Mouse (Mus musculus) intestine, postnatal 0 days (tissue): ENCODE measurements around the gene Stx8. TPM values are rescaled to one million over a fixed set of nuclear protein-coding genes. Genes with fewer than 3 reads are reported as not detected.

Source experiments
- ATAC-seq: fragments of 200-750 bp; cut with Nextera tagmentation; 2 replicates; pipeline ENCODE4 v1.8.0; 2017; ENCODE audit warnings: mild to moderate bottlenecking, moderate TSS enrichment, moderate library complexity
- H3K27ac ChIP-seq: fragments of 300-500 bp; sonication (generic); 2 replicates; pipeline ENCODE4 v1.5.1; 2014; ENCODE audit warnings: mild to moderate bottlenecking, low read depth, low read length, moderate library complexity
- H3K27me3 ChIP-seq: fragments of 300-500 bp; sonication (generic); replicated peaks from 2 replicates; pipeline ENCODE4 v1.6.1; 2014; ENCODE audit warnings: low read length, mixed read lengths; ENCODE audit not compliant: control insufficient read depth, insufficient read depth
- H3K36me3 ChIP-seq: fragments of 300-500 bp; sonication (generic); 2 replicates; pipeline ENCODE4 v1.6.1; 2014; ENCODE audit warnings: mild to moderate bottlenecking, moderate library complexity; ENCODE audit not compliant: control insufficient read depth, insufficient read depth
- H3K4me1 ChIP-seq: fragments of 300-500 bp; sonication (generic); replicated peaks from 2 replicates; pipeline ENCODE4 v1.6.1; 2014; ENCODE audit warnings: antibody characterized with exemption, low read length, mixed read lengths; ENCODE audit not compliant: control insufficient read depth, insufficient read depth
- H3K4me2 ChIP-seq: fragments of 300-500 bp; sonication (generic); replicated peaks from 2 replicates; pipeline ENCODE4 v1.6.1; 2014; ENCODE audit warnings: low read depth, mild to moderate bottlenecking, moderate library complexity
- H3K4me3 ChIP-seq: fragments of 300-500 bp; sonication (generic); 2 replicates; pipeline ENCODE4 v1.5.1; 2014; ENCODE audit warnings: low read depth, low read length
- H3K9ac ChIP-seq: fragments of 300-500 bp; sonication (generic); 2 replicates; pipeline ENCODE4 v1.6.1; 2014; ENCODE audit warnings: mild to moderate bottlenecking, low read depth, low read length
- H3K9me3 ChIP-seq: fragments of 300-500 bp; sonication (generic); 2 replicates; pipeline ENCODE4 v1.6.1; 2016; ENCODE audit warnings: mixed run types; ENCODE audit not compliant: control insufficient read depth
- CTCF ChIP-seq: sonication (generic); IDR thresholded peaks from 2 replicates; pipeline ENCODE4 v1.5.1; 2016; ENCODE audit warnings: low read depth, mild to moderate bottlenecking, control low read depth, antibody characterized with exemption, moderate library complexity
- WGBS: fragments of 180-500 bp; shearing (Covaris S2); extraction: QIAGEN DNeasy Blood & Tissue Kit; methylation state at CpG from one replicate; pipeline ENCODE4 v1.1.7; 2014; 5-methylcytosine and 5-hydroxymethylcytosine counted together
- polyA plus RNA-seq: library from polyadenylated mRNA; unstranded; fragments of >200 nt; fragmentation: Nextera tagmentation; extraction: Ambion mirVana; gene quantifications from 2 replicates; pipeline ENCODE4 v1.2.1, GENCODE M21; 2015

The Stx8 gene
- polyA plus RNA-seq, 1 experiment from 2014 or later, result 79.1 TPM

GRCm38 (mm10) chr11:68226654-68227057 lies 260.7 kb downstream of the Stx8 start:
- no peak overlapping the region for H3K9ac ChIP-seq
- H3K9me3 ChIP-seq, result 0 out of 2 replicates have a peak, but pooled peaks cover 2% of the 10 kb centered on the region
- no peaks in the 10 kb centered on the region for H3K27me3 ChIP-seq
- H3K4me2 ChIP-seq, result no peak overlapping the region
- no peak overlapping the region for H3K27ac ChIP-seq
- no peak for ATAC-seq
- no peaks in the 10 kb centered on the region for H3K36me3 ChIP-seq
- no peaks in the 10 kb centered on the region for H3K4me1 ChIP-seq
- TF ChIP-seq CTCF, result no peak
- WGBS, result 83% methylated on average over 5 of the region's 5 CpGs
- H3K4me3 ChIP-seq, result no peak overlapping the region

GRCm38 (mm10) chr11:68227837-68228236 lies 261.8 kb downstream of the Stx8 start:
- no peaks in the 10 kb centered on the region for H3K4me1 ChIP-seq

GRCm38 (mm10) chr11:68228941-68229665 lies 263.1 kb downstream of the Stx8 start:
- Histone ChIP-seq H3K27me3 (no peaks in the 10 kb centered on the region), H3K9ac (no peak overlapping the region), H3K36me3 (no peaks in the 10 kb centered on the region), H3K4me1 (no peaks in the 10 kb centered on the region), H3K27ac (no peak overlapping the region), H3K4me2 (no peak overlapping the region), H3K9me3 (0 out of 2 replicates have a peak, but pooled peaks cover 3% of the 10 kb centered on the region), H3K4me3 (no peak overlapping the region)
- TF ChIP-seq CTCF, result no peak
- WGBS, result 55% methylated on average over 18 of the region's 18 CpGs
- ATAC-seq, result no peak

More at GRCm38 (mm10) chr11:68227837-68228236, 261.8 kb downstream of the Stx8 start:
- TF ChIP-seq CTCF, result no peak
- Histone ChIP-seq H3K9me3 (0 out of 2 replicates have a peak, but pooled peaks cover 3% of the 10 kb centered on the region), H3K4me2 (no peak overlapping the region), H3K4me3 (no peak overlapping the region), H3K27me3 (no peaks in the 10 kb centered on the region), H3K27ac (no peak overlapping the region), H3K9ac (no peak overlapping the region), H3K36me3 (no peaks in the 10 kb centered on the region)
- 95% methylated on average over 6 of the region's 6 CpGs for WGBS
- ATAC-seq, result no peak

GRCm38 (mm10) chr11:68231558-68231957 lies 265.6 kb downstream of the Stx8 start:
- H3K4me3 ChIP-seq, result no peak overlapping the region

GRCm38 (mm10) chr11:68233469-68233965 lies 267.5 kb downstream of the Stx8 start:
- TF ChIP-seq CTCF, result no peak

More at GRCm38 (mm10) chr11:68231558-68231957, 265.6 kb downstream of the Stx8 start:
- Histone ChIP-seq H3K9ac (no peak overlapping the region), H3K36me3 (no peaks in the 10 kb centered on the region), H3K4me1 (no peaks in the 10 kb centered on the region), H3K9me3 (0 out of 2 replicates have a peak, but pooled peaks cover 3% of the 10 kb centered on the region), H3K27ac (no peak overlapping the region), H3K27me3 (no peaks in the 10 kb centered on the region), H3K4me2 (no peak overlapping the region)
- 95% methylated on average over 5 of the region's 5 CpGs for WGBS
- TF ChIP-seq CTCF, result peak; percentile 36; the same call in 1 of the 2 replicates
- ATAC-seq, result no peak

GRCm38 (mm10) chr11:68239756-68240155 lies 273.8 kb downstream of the Stx8 start:
- no peak overlapping the region for H3K9ac ChIP-seq
- no peak overlapping the region for H3K4me3 ChIP-seq
- 57% methylated on average over 5 of the region's 5 CpGs for WGBS
- no peaks in the 10 kb centered on the region for H3K27me3 ChIP-seq
- no peaks in the 10 kb centered on the region for H3K9me3 ChIP-seq
- no peak for ATAC-seq
- H3K4me1 ChIP-seq, result no peaks in the 10 kb centered on the region
- H3K4me2 ChIP-seq, result no peak overlapping the region
- H3K27ac ChIP-seq, result no peak overlapping the region
- TF ChIP-seq CTCF, result no peak
- H3K36me3 ChIP-seq, result no peaks in the 10 kb centered on the region

More at GRCm38 (mm10) chr11:68233469-68233965, 267.5 kb downstream of the Stx8 start:
- H3K4me3 ChIP-seq, result no peak overlapping the region
- H3K27me3 ChIP-seq, result no peaks in the 10 kb centered on the region
- no peak overlapping the region for H3K27ac ChIP-seq
- WGBS, result 88% methylated on average over 9 of the region's 9 CpGs
- ATAC-seq, result no peak
- 0 out of 2 replicates have a peak, but pooled peaks cover 3% of the 10 kb centered on the region for H3K9me3 ChIP-seq
- no peak overlapping the region for H3K9ac ChIP-seq
- H3K4me2 ChIP-seq, result no peak overlapping the region
- no peaks in the 10 kb centered on the region for H3K4me1 ChIP-seq
- H3K36me3 ChIP-seq, result no peaks in the 10 kb centered on the region
